Mouse (Mus musculus) hindbrain, embryonic 16.5 days (tissue): ENCODE data around the gene Cript. TPM values are rescaled to one million over a fixed set of nuclear protein-coding genes. Genes with fewer than 3 reads are reported as not detected.
"Not testable (repeated sequence)": the region's sequence is repeated elsewhere in the genome, so short reads cannot be mapped to it uniquely, and the experiment has no call there.

Experiments used
- ATAC-seq: fragments of 200-750 bp; cut with Nextera tagmentation; 2 replicates; pipeline ENCODE4 v1.8.0; 2017; ENCODE audit warnings: moderate TSS enrichment, moderate library complexity
- H3K27ac ChIP-seq: fragments of 300-500 bp; sonication (generic); 2 replicates; pipeline ENCODE4 v1.5.1; 2014; ENCODE audit warnings: low read depth, mild to moderate bottlenecking, control low read depth, low read length, moderate library complexity
- H3K27me3 ChIP-seq: fragments of 300-500 bp; sonication (generic); replicated peaks from 2 replicates; pipeline ENCODE4 v1.6.1; 2014; ENCODE audit warnings: low read length; ENCODE audit not compliant: control insufficient read depth, insufficient read depth
- H3K36me3 ChIP-seq: fragments of 300-500 bp; sonication (generic); 2 replicates; pipeline ENCODE4 v1.6.1; 2014; ENCODE audit warnings: mild to moderate bottlenecking, low read length, moderate library complexity, mixed read lengths; ENCODE audit not compliant: control insufficient read depth, insufficient read depth
- H3K4me1 ChIP-seq: fragments of 300-500 bp; sonication (generic); 2 replicates; pipeline ENCODE4 v1.6.1; 2014; ENCODE audit warnings: low read depth, low read length; ENCODE audit not compliant: control insufficient read depth, insufficient read depth
- H3K4me2 ChIP-seq: fragments of 300-500 bp; sonication (generic); 2 replicates; pipeline ENCODE4 v1.6.1; 2014; ENCODE audit warnings: mild to moderate bottlenecking, low read length, control low read depth, moderate library complexity
- H3K4me3 ChIP-seq: fragments of 300-500 bp; sonication (generic); 2 replicates; pipeline ENCODE4 v1.5.1; 2014; ENCODE audit warnings: mild to moderate bottlenecking, low read length, control low read depth, moderate library complexity
- H3K9ac ChIP-seq: fragments of 300-500 bp; sonication (generic); 2 replicates; pipeline ENCODE4 v1.6.1; 2014; ENCODE audit warnings: low read depth, mild to moderate bottlenecking, control low read depth, low read length, moderate library complexity
- H3K9me3 ChIP-seq: fragments of 300-500 bp; sonication (generic); 2 replicates; pipeline ENCODE4 v1.6.1; 2014; ENCODE audit warnings: mild to moderate bottlenecking, low read length, moderate library complexity; ENCODE audit not compliant: control insufficient read depth
- WGBS: fragments of 180-500 bp; shearing (Covaris S2); extraction: QIAGEN DNeasy Blood & Tissue Kit; methylation state at CpG from one replicate; pipeline ENCODE4 v1.1.7; 2014; 5-methylcytosine and 5-hydroxymethylcytosine counted together
- polyA plus RNA-seq: library from polyadenylated mRNA; unstranded; fragments of >200 nt; fragmentation: Nextera tagmentation; extraction: Ambion mirVana; gene quantifications from 2 replicates; pipeline ENCODE4 v1.2.1, GENCODE M21; 2015

Cript gene
- polyA plus RNA-seq, 1 experiment from 2014 or later, result 203 TPM

DNA sequence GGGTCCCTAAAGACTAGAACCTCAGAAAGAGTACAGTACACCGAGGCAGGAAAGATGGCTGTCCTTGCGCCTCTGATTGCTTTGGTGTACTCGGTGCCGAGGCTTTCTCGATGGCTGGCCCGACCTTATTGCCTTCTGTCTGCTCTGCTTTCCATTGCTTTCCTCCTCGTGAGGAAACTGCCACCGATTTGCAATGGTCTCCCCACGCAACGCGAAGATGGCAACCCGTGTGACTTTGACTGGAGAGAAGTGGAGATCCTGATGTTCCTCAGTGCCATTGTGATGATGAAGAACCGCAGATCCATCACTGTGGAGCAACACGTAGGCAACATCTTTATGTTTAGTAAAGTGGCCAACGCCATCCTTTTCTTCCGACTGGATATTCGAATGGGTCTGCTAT lies 52.9 kb downstream of the Cript start:
- not testable (repeated sequence) for H3K4me1 ChIP-seq, ATAC-seq, H3K9ac ChIP-seq, H3K27me3 ChIP-seq, H3K9me3 ChIP-seq, H3K4me2 ChIP-seq, H3K4me3 ChIP-seq, H3K36me3 ChIP-seq, H3K27ac ChIP-seq
- whole genome bisulfite sequencing, result 95% methylated on average over 17 of the region's 17 CpGs

DNA sequence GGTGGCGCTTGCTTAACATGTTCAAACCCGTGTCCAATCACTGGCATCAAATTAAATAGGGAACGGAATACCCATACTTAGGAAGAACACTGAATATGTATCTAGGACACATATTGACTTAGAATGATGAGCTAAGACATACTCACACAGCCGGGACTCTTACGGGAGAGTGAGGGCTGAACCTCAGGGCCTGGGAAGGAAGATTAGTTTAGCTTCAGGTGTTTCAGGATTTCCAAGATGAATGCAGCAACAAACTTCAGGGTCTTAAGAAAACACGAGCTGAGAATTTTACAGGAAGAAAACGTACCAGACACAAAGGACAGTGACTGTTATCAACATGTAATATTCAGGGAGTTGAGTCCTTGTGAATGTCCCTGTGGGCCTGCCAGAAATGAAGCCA lies 55.4 kb downstream of the Cript start:
- Histone ChIP-seq H3K4me1 (no peaks in the 10 kb centered on the region), H3K9me3 (no peaks in the 10 kb centered on the region), H3K4me2 (no peak overlapping the region), H3K4me3 (no peak overlapping the region), H3K9ac (no peak overlapping the region), H3K27me3 (no peaks in the 10 kb centered on the region), H3K36me3 (no peaks in the 10 kb centered on the region), H3K27ac (no peak overlapping the region)
- 90% methylated on average over 7 of the region's 7 CpGs for WGBS
- no peak for ATAC-seq

DNA sequence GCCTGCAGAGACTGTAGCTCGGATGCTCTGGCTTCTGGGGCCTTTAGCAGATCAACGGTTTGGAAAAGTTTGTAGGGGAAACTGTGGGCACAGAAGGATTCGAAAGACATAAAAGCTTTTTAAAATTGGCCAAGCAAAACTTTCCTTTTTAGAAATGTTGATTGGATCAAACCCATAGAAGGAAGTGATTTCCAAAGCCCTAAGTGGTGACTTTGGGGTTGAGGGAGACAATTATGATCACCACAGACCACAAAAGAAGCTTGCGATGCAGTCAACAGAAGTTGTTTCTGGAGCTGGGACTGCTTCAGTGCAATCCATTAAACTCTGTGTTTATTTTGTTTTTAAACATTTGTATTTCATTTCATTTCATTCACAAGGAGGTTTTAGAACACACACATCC lies 57.2 kb downstream of the Cript start:
- H3K9ac ChIP-seq, result no peak overlapping the region
- WGBS, result 84% methylated on average over 4 of the region's 4 CpGs
- no peaks in the 10 kb centered on the region for H3K36me3 ChIP-seq
- H3K27ac ChIP-seq, result no peak overlapping the region
- no peak overlapping the region for H3K4me2 ChIP-seq
- no peaks in the 10 kb centered on the region for H3K27me3 ChIP-seq
- no peaks in the 10 kb centered on the region for H3K9me3 ChIP-seq
- no peak overlapping the region for H3K4me3 ChIP-seq
- no peaks in the 10 kb centered on the region for H3K4me1 ChIP-seq
- ATAC-seq, result no peak

DNA sequence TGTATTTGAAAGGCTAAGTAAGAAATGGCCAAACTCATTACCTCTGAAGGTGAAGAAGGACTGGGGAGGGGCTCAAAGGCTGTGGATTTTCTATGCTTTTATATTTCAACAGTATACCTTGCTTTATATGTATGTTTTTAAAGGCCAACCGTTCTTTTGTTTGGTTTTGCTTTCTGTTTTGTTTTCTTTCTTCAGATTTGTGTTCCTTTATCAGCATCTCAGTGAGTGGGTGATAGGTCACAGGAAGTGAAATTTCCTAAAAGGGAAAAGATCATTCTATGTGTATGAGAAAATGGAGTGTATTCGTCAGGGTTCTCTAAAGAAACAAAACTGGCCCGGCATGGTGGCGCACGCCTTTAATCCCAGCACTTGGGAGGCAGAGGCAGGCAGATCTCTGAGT lies 58.3 kb downstream of the Cript start:
- Histone ChIP-seq H3K4me3 (no peak overlapping the region), H3K27ac (no peak overlapping the region), H3K9ac (no peak overlapping the region), H3K4me1 (no peaks in the 10 kb centered on the region), H3K4me2 (no peak overlapping the region), H3K36me3 (no peaks in the 10 kb centered on the region), H3K9me3 (no peaks in the 10 kb centered on the region), H3K27me3 (no peaks in the 10 kb centered on the region)
- ATAC-seq, result no peak
- 92% methylated on average over 5 of the region's 5 CpGs for WGBS

Other genes with a start within 250 kb of the Cript start
- not detected in 2 replicates for gene Tmem247, start 108.2 kb upstream of the Cript start, polyA plus RNA-seq
- gene Atp6v1e2, start 77.7 kb upstream of the Cript start, polyA plus RNA-seq, result 0.11 and 0.24 TPM in 2 replicates
- gene Rhoq, start 62.5 kb upstream of the Cript start, polyA plus RNA-seq, result 7.4 and 7.8 TPM in 2 replicates
- gene Pigf, start 144 bp upstream of the Cript start, polyA plus RNA-seq, result 34.2 and 35.3 TPM in 2 replicates
- 13.1 and 13.2 TPM in 2 replicates for gene Socs5, start 82.1 kb downstream of the Cript start, polyA plus RNA-seq
- 48.1 and 49.0 TPM in 2 replicates for gene Mcfd2, start 240.4 kb downstream of the Cript start, polyA plus RNA-seq